Mouse (Mus musculus): ENCODE data around the gene Rnf150. TPM values are rescaled to one million over a fixed set of nuclear protein-coding genes. Genes with fewer than 3 reads are reported as not detected.

Rnf150 gene
- total and polyA plus RNA-seq, 2 experiments, result 0.24 to 0.92 TPM

GRCm38 (mm10) chr8:83049616-83050015 is 186.5 kb downstream of the Rnf150 start:
- Histone ChIP-seq H3K4me3 (ENCODE audit: insufficient read depth, low read depth, low read length) (no peak overlapping the region), H3K9ac (ENCODE audit: low read depth, low read length) (no peak overlapping the region), H3K27me3 (ENCODE audit: control insufficient read depth, insufficient read depth, low read length) (no peaks in the 10 kb centered on the region), H3K27ac (replicated peaks; ENCODE audit: insufficient read depth, low read depth, low read length) (peak overlapping the region; percentile 12; the same call in 1 of the 2 replicates), H3K79me2 (ENCODE audit: control insufficient read depth, insufficient read depth, low read length) (no peaks in the 10 kb centered on the region), H3K36me3 (ENCODE audit: control insufficient read depth, insufficient read depth, low read length) (no peaks in the 10 kb centered on the region), H3K4me1 (ENCODE audit: control insufficient read depth, insufficient read depth, low read length) (no peaks in the 10 kb centered on the region)
- TF ChIP-seq CTCF (IDR thresholded peaks at IDR 0.05; ENCODE audit: low read depth, low read length), result no peak
- TF ChIP-seq POLR2A (IDR thresholded peaks at IDR 0.05; ENCODE audit: extremely low read depth, insufficient read depth, low read length), result no peak
- DNase-seq (ENCODE audit: extremely low read depth, low read depth, low spot score), result no peak
- 90% methylated on average over 1 of the region's 1 CpGs for WGBS

DNA sequence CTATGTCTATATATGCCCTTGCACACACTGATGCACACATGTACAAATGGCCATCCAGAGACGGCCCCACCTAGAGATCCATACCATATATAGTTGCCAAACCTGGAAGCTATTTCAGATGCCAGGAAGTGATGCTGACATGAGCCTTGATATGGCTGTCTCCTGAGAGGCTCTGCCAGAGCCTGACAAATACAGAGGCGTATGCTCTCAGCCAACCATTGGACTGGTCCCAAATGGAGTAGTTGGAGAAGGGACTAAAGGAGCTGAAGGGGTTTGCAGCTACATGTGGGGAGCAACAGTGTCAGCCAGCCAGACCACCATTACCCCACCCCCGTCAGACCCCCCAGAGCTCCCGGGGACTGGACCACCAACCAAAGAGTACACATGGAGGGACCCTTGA is 189.7 kb downstream of the Rnf150 start:
- Histone ChIP-seq H3K27ac (replicated peaks; ENCODE audit: insufficient read depth, low read depth, low read length) (no peak overlapping the region), H3K79me2 (ENCODE audit: control insufficient read depth, insufficient read depth, low read length) (no peaks in the 10 kb centered on the region), H3K9ac (ENCODE audit: low read depth, low read length) (no peak overlapping the region), H3K27me3 (ENCODE audit: control insufficient read depth, insufficient read depth, low read length) (no peaks in the 10 kb centered on the region), H3K4me3 (ENCODE audit: insufficient read depth, low read depth, low read length) (no peak overlapping the region), H3K4me1 (ENCODE audit: control insufficient read depth, insufficient read depth, low read length) (no peaks in the 10 kb centered on the region; the same call in 1 of the 2 replicates), H3K36me3 (ENCODE audit: control insufficient read depth, insufficient read depth, low read length) (no peaks in the 10 kb centered on the region)
- TF ChIP-seq POLR2A (IDR thresholded peaks at IDR 0.05; ENCODE audit: extremely low read depth, insufficient read depth, low read length) (no peak), CTCF (IDR thresholded peaks at IDR 0.05; ENCODE audit: low read depth, low read length) (no peak)
- DNase-seq (ENCODE audit: extremely low read depth, low read depth, low spot score), result no peak
- WGBS, result 94% methylated on average over 4 of the region's 4 CpGs

DNA sequence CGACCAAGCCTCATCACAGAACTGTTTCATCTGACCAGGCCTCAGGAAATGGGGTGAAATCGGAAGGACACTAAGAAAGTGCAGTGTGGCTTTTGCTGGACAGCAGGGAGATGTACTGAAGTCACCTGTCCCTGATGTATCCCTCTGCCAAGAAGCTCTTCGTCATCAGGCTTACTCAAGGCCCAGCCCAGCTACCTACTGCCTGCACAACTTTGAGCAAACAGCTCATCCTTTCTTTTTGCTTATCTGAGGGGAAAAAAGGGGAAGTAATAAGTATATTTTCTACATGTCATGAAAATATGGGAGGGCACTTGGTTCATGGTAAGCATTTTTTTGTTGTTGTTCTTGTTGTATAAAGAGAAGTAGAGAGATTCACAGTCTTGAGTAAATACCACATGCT is 191.6 kb downstream of the Rnf150 start:
- 79% methylated on average over 3 of the region's 3 CpGs for WGBS
- TF ChIP-seq POLR2A (IDR thresholded peaks at IDR 0.05; ENCODE audit: extremely low read depth, insufficient read depth, low read length) (no peak), CTCF (IDR thresholded peaks at IDR 0.05; ENCODE audit: low read depth, low read length) (no peak)
- H3K9ac ChIP-seq (ENCODE audit: low read depth, low read length), result no peak overlapping the region

GRCm38 (mm10) chr8:83058951-83059350 is 195.8 kb downstream of the Rnf150 start:
- Histone ChIP-seq H3K79me2 (ENCODE audit: control insufficient read depth, insufficient read depth, low read length) (no peaks in the 10 kb centered on the region), H3K27me3 (ENCODE audit: control insufficient read depth, insufficient read depth, low read length) (no peaks in the 10 kb centered on the region), H3K4me1 (ENCODE audit: control insufficient read depth, insufficient read depth, low read length) (no peaks in the 10 kb centered on the region; the same call in 1 of the 2 replicates), H3K27ac (replicated peaks; ENCODE audit: insufficient read depth, low read depth, low read length) (no peak overlapping the region), H3K9ac (ENCODE audit: low read depth, low read length) (no peak overlapping the region), H3K36me3 (ENCODE audit: control insufficient read depth, insufficient read depth, low read length) (no peaks in the 10 kb centered on the region), H3K4me3 (ENCODE audit: insufficient read depth, low read depth, low read length) (no peak overlapping the region)
- no peak for DNase-seq (ENCODE audit: extremely low read depth, low read depth, low spot score)
- 72% methylated on average over 8 of the region's 8 CpGs for WGBS
- TF ChIP-seq POLR2A (IDR thresholded peaks at IDR 0.05; ENCODE audit: extremely low read depth, insufficient read depth, low read length) (no peak), CTCF (IDR thresholded peaks at IDR 0.05; ENCODE audit: low read depth, low read length) (no peak)

More for the DNA sequence above, 191.6 kb downstream of the Rnf150 start:
- Histone ChIP-seq H3K4me3 (ENCODE audit: insufficient read depth, low read depth, low read length) (no peak overlapping the region), H3K36me3 (ENCODE audit: control insufficient read depth, insufficient read depth, low read length) (no peaks in the 10 kb centered on the region), H3K79me2 (ENCODE audit: control insufficient read depth, insufficient read depth, low read length) (no peaks in the 10 kb centered on the region), H3K4me1 (ENCODE audit: control insufficient read depth, insufficient read depth, low read length) (no peaks in the 10 kb centered on the region; the same call in 1 of the 2 replicates), H3K27ac (replicated peaks; ENCODE audit: insufficient read depth, low read depth, low read length) (no peak overlapping the region), H3K27me3 (ENCODE audit: control insufficient read depth, insufficient read depth, low read length) (no peaks in the 10 kb centered on the region)
- peak; percentile 24 for DNase-seq (ENCODE audit: extremely low read depth, low read depth, low spot score)

DNA sequence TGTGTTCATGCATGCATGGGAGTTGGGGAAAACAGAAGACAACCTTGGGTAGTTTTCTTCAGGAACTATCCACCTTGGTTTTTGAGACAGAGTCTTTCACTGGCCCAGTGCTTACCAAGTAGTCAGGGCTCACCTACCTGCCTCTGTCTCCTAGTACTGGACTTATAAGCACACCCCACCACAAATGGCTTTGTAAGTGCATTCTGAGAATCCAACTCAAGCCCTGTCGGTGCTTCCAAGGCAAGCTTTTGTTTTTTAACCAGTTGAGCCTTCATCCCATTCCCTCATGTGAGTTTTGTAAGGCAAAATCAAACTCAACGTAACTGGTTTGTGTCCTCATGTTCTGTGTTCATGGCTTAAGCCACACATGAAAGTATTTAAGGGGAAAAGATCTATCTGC is 196.9 kb downstream of the Rnf150 start:
- H3K79me2 ChIP-seq (ENCODE audit: control insufficient read depth, insufficient read depth, low read length), result no peaks in the 10 kb centered on the region
- DNase-seq (ENCODE audit: extremely low read depth, low read depth, low spot score), result no peak
- H3K27ac ChIP-seq (replicated peaks; ENCODE audit: insufficient read depth, low read depth, low read length), result no peak overlapping the region
- no peaks in the 10 kb centered on the region for H3K36me3 ChIP-seq (ENCODE audit: control insufficient read depth, insufficient read depth, low read length)
- no peaks in the 10 kb centered on the region for H3K27me3 ChIP-seq (ENCODE audit: control insufficient read depth, insufficient read depth, low read length)
- WGBS, result 86% methylated on average over 2 of the region's 2 CpGs
- H3K4me3 ChIP-seq (ENCODE audit: insufficient read depth, low read depth, low read length), result no peak overlapping the region
- TF ChIP-seq CTCF (IDR thresholded peaks at IDR 0.05; ENCODE audit: low read depth, low read length) (no peak), POLR2A (IDR thresholded peaks at IDR 0.05; ENCODE audit: extremely low read depth, insufficient read depth, low read length) (no peak)
- H3K9ac ChIP-seq (ENCODE audit: low read depth, low read length), result no peak overlapping the region
- no peaks in the 10 kb centered on the region; the same call in 1 of the 2 replicates for H3K4me1 ChIP-seq (ENCODE audit: control insufficient read depth, insufficient read depth, low read length)

GRCm38 (mm10) chr8:83061257-83061656 is 198.1 kb downstream of the Rnf150 start:
- 83% methylated on average over 5 of the region's 5 CpGs for WGBS
- no peaks in the 10 kb centered on the region for H3K36me3 ChIP-seq (ENCODE audit: control insufficient read depth, insufficient read depth, low read length)
- no peaks in the 10 kb centered on the region for H3K79me2 ChIP-seq (ENCODE audit: control insufficient read depth, insufficient read depth, low read length)
- DNase-seq (ENCODE audit: extremely low read depth, low read depth, low spot score), result no peak
- TF ChIP-seq CTCF (IDR thresholded peaks at IDR 0.05; ENCODE audit: low read depth, low read length), result no peak
- TF ChIP-seq POLR2A (IDR thresholded peaks at IDR 0.05; ENCODE audit: extremely low read depth, insufficient read depth, low read length), result no peak
- no peaks in the 10 kb centered on the region for H3K4me1 ChIP-seq (ENCODE audit: control insufficient read depth, insufficient read depth, low read length)
- H3K4me3 ChIP-seq (ENCODE audit: insufficient read depth, low read depth, low read length), result no peak overlapping the region
- no peak overlapping the region for H3K27ac ChIP-seq (replicated peaks; ENCODE audit: insufficient read depth, low read depth, low read length)
- H3K9ac ChIP-seq (ENCODE audit: low read depth, low read length), result no peak overlapping the region
- no peaks in the 10 kb centered on the region for H3K27me3 ChIP-seq (ENCODE audit: control insufficient read depth, insufficient read depth, low read length)

All from liver, adult 2 months (tissue).